Mouse (Mus musculus) hindbrain, postnatal 0 days (tissue): ENCODE results near the gene Gm19935. TPM values are rescaled to one million over a fixed set of nuclear protein-coding genes. Genes with fewer than 3 reads are reported as not detected.

ENCODE experiments used
- ATAC-seq: fragments of 200-750 bp; cut with Nextera tagmentation; 2 replicates; pipeline ENCODE4 v1.8.0; 2017; ENCODE audit warnings: mild to moderate bottlenecking, moderate TSS enrichment, moderate library complexity
- DNase-seq: peaks from one replicate; pipeline ENCODE4 v3.0.0-alpha.2; 2015; ENCODE audit warnings: low spot score
- H3K27ac ChIP-seq: fragments of 300-500 bp; sonication (generic); 2 replicates; pipeline ENCODE4 v1.5.1; 2014; ENCODE audit warnings: mild to moderate bottlenecking
- H3K27me3 ChIP-seq: fragments of 300-500 bp; sonication (generic); 2 replicates; pipeline ENCODE4 v1.6.1; 2014; ENCODE audit warnings: low read length, mixed read lengths; ENCODE audit not compliant: insufficient read depth
- H3K36me3 ChIP-seq: fragments of 300-500 bp; sonication (generic); 2 replicates; pipeline ENCODE4 v1.6.1; 2014; ENCODE audit warnings: low read length, mixed read lengths; ENCODE audit not compliant: insufficient read depth
- H3K4me1 ChIP-seq: fragments of 300-500 bp; sonication (generic); 2 replicates; pipeline ENCODE4 v1.6.1; 2014; ENCODE audit warnings: antibody characterized with exemption, low read length, mixed read lengths; ENCODE audit not compliant: insufficient read depth
- H3K4me2 ChIP-seq: fragments of 300-500 bp; sonication (generic); 2 replicates; pipeline ENCODE4 v1.6.1; 2014; ENCODE audit warnings: low read depth, mild to moderate bottlenecking, low read length, moderate library complexity, mixed read lengths
- H3K4me3 ChIP-seq: fragments of 300-500 bp; sonication (generic); 2 replicates; pipeline ENCODE4 v1.5.1; 2014; ENCODE audit warnings: low read length
- H3K9ac ChIP-seq: fragments of 300-500 bp; sonication (generic); replicated peaks from 2 replicates; pipeline ENCODE4 v1.6.1; 2014; ENCODE audit warnings: mild to moderate bottlenecking, low read length, moderate library complexity, mixed read lengths
- H3K9me3 ChIP-seq: fragments of 300-500 bp; sonication (generic); 2 replicates; pipeline ENCODE4 v1.6.1; 2016; ENCODE audit warnings: low read length, mixed read lengths
- CTCF ChIP-seq: IDR thresholded peaks from 2 replicates; pipeline ENCODE4 v1.5.1; 2016; ENCODE audit warnings: antibody characterized with exemption, control low read depth, low read depth
- WGBS: fragments of 180-500 bp; shearing (Covaris S2); extraction: QIAGEN DNeasy Blood & Tissue Kit; methylation state at CpG from one replicate; pipeline ENCODE4 v1.1.7; 2014; 5-methylcytosine and 5-hydroxymethylcytosine counted together
- polyA plus RNA-seq: library from polyadenylated mRNA; unstranded; fragments of >200 nt; fragmentation: Nextera tagmentation; extraction: Ambion mirVana; gene quantifications from 2 replicates; pipeline ENCODE4 v1.2.1, GENCODE M21; 2015
- total RNA-seq: library from RNA; depleted of rRNA; stranded (reverse); fragments of >200 nt; gene quantifications from 2 replicates; pipeline ENCODE4 v1.2.3, GENCODE M21; 2014

Gene Gm19935
- total and polyA plus RNA-seq, 2 experiments from 2014 or later: 3.9 to 7.2 TPM

DNA sequence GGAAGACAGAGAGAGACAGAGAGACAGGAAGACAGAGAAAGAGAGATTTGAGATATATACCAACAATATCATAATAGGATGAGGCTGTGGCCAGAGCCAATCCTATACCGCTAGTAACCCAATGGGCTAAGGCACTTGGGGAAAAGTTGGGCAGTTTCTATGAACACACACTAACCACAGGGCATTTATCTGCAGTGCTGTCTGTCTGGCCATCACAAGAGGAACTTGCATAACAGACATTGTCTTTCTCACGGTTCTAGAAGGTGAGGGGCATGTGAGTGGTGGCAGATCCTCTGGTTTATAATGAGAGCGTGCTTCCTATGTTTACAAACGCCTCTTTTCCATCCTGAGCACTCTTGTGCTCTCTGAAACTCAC, 3.1 kb upstream of the Gm19935 start:
- no peak overlapping the region for H3K4me3 ChIP-seq
- TF ChIP-seq CTCF: no peak
- WGBS: 80% methylated on average over 4 of the region's 4 CpGs

DNA sequence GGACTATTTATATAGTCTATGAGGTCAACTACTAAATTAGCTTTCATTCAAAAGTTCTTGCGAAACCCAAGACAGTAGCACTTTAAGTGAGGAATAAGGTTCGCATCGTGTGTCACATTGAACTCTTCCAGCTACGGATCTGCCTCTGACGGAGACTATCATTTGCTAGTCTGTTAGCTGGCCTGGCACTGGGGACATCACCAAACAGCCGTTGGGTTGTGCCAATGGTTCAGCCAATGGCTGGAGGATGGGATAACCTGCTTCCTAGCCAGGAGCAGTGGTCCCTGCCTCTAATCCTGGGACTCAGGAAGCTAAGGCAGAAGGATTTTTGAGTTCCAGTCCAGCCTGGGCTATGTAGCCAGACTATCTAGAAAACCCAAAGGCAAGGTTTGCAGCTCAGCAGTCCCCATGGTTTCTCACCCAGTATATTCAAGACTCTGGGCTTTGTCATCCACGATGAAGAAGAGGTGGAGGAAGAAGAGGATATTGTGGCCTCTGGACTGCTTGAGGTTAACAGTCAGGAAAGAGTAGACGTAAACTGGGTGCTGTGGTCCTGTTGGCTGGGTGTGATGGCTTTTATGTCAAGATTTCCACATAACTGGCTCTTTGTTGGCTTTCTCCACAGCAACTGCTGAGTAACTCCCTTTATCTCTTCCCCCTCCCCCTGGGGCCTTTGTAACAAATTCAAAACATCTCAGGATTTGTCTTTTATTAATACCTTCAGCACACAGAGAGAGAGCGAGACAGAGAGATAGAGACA, 2.5 kb upstream of the Gm19935 start:
- 83% methylated on average over 9 of the region's 9 CpGs for WGBS
- Histone ChIP-seq H3K36me3 (no peaks in the 10 kb centered on the region), H3K9me3 (no peaks in the 10 kb centered on the region), H3K4me1 (peaks cover 5% of the 10 kb centered on the region; the same call in 1 of the 2 replicates), H3K27me3 (no peaks in the 10 kb centered on the region), H3K4me2 (no peak overlapping the region), H3K27ac (no peak overlapping the region), H3K4me3 (no peak overlapping the region), H3K9ac (no peak overlapping the region)
- ATAC-seq (no peak), DNase-seq (no peak)
- TF ChIP-seq CTCF: no peak

More for the DNA sequence above, 3.1 kb upstream of the Gm19935 start:
- Histone ChIP-seq H3K36me3 (no peaks in the 10 kb centered on the region), H3K4me2 (no peak overlapping the region), H3K27me3 (no peaks in the 10 kb centered on the region), H3K9me3 (no peaks in the 10 kb centered on the region), H3K27ac (no peak overlapping the region), H3K4me1 (peaks cover 5% of the 10 kb centered on the region; the same call in 1 of the 2 replicates), H3K9ac (no peak overlapping the region)
- ATAC-seq (no peak), DNase-seq (no peak)

DNA sequence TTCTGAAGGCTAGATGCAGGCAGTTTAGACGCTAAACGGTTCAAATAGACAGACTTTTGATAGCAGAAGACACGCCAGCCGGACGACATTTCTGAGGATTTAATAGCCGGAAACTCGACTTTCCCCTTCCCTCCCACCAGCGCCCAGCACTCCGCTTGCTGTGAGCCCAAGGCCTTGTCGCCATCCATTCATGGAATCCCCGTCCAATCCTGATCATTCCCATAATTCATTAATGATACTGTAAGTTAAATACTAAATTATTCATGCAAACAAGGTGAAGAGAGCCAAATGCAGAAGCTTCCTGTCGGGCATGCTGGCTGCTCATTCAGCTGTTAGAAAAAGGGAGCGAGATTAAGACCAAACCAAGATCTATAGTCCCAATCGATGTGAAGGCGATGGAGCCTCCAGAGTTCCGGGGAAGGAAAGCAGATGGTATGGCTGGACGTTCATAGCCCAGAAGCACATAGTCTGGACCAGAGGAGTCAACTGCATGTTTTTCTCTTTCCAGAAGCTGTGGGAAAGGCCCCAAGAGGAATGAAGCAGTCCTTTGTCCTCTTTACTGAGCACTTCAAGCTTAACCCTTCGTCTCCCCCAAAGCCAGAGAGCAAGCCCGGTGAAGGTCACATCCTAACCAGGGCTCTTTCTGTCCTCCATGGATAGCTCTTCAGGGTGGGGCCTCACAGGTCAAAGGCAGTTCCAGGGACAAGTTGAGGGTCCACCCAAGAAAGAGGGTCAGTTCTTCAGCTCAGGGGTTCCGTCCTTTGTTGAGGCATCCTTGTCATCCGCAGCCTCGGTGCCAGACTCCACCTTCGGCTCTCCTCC, 921 bp downstream of the Gm19935 start:
- Histone ChIP-seq H3K4me2 (peak overlapping the region; percentile 39), H3K9me3 (no peaks in the 10 kb centered on the region), H3K4me1 (peaks cover 5% of the 10 kb centered on the region; the same call in 1 of the 2 replicates), H3K36me3 (no peaks in the 10 kb centered on the region), H3K4me3 (0 out of 2 replicates have a peak overlapping the region, but pooled peaks have one; percentile 7), H3K27me3 (no peaks in the 10 kb centered on the region), H3K9ac (peak overlapping the region; percentile 13; the same call in 1 of the 2 replicates), H3K27ac (peak overlapping the region; percentile 48; the same call in 1 of the 2 replicates)
- TF ChIP-seq CTCF: no peak
- peak; percentile 80 for ATAC-seq
- DNase-seq: peak; percentile 47
- 40% methylated on average over 23 of the region's 23 CpGs for WGBS

DNA sequence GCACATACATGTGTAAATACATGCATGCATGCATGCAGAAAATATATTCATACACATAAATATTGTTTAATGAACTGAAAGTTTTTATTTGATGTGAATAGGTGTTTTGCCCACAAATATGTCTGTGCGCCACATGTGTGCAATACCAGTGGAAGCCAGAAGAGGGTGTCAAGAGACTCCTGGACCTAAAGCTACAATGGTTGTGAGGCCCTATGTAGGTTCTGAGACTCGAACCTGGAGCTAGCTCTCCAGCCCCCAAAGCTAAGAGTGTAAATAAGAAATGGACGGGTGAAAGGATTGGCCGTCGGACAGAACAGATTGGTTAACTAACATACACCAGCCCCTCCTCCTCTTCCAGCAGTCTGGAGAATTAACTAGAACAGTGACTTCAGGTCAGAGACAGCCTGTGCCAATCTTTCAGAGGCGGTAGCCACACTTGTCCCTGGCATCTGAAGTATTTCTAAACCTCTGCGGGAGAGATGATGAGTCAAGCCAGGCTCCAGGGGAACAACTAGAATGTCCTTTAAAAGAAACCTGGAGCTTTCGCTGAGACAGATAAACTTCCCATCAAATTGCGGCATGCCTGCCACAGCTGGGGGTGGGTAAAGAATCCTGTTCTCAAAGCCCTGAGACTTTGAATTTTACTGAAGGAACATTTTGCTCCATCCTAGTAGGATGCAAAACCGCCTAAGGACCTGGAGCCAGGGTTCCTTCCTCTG, 3.4 kb downstream of the Gm19935 start:
- Histone ChIP-seq H3K9me3 (no peaks in the 10 kb centered on the region), H3K9ac (no peak overlapping the region), H3K27me3 (no peaks in the 10 kb centered on the region), H3K4me1 (peaks cover 5% of the 10 kb centered on the region; the same call in 1 of the 2 replicates), H3K36me3 (no peaks in the 10 kb centered on the region), H3K4me2 (no peak overlapping the region), H3K27ac (no peak overlapping the region), H3K4me3 (no peak overlapping the region)
- 84% methylated on average over 10 of the region's 10 CpGs for WGBS
- no peak for ATAC-seq
- DNase-seq: no peak
- peak; percentile 43 for TF ChIP-seq CTCF

DNA sequence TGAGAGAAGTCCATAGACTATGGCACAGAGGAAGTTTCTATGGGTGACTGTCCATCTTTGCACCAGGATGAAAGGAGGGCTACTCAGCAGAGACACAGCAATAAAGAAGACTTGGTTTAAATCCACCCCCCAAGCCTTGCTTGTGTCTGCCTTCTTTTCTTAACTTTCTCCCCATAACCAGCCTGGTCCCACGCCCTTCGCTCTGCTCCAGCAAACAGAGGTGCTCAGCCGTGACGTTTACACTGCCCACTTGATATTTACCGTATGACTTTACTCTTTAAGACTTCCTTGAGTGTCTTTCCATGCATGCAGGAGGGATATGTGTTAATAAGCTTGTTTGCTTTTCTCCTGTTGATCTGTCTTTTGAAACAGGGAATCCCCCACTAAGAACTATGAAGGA, 17.7 kb downstream of the Gm19935 start:
- Histone ChIP-seq H3K27ac (no peak overlapping the region), H3K36me3 (no peaks in the 10 kb centered on the region), H3K4me1 (0 out of 2 replicates have a peak, but pooled peaks cover 3% of the 10 kb centered on the region), H3K4me2 (no peak overlapping the region), H3K27me3 (no peaks in the 10 kb centered on the region), H3K9me3 (0 out of 2 replicates have a peak, but pooled peaks cover 5% of the 10 kb centered on the region), H3K4me3 (no peak overlapping the region), H3K9ac (no peak overlapping the region)
- DNase-seq (no peak), ATAC-seq (no peak)
- no peak for TF ChIP-seq CTCF
- 70% methylated on average over 5 of the region's 5 CpGs for WGBS

DNA sequence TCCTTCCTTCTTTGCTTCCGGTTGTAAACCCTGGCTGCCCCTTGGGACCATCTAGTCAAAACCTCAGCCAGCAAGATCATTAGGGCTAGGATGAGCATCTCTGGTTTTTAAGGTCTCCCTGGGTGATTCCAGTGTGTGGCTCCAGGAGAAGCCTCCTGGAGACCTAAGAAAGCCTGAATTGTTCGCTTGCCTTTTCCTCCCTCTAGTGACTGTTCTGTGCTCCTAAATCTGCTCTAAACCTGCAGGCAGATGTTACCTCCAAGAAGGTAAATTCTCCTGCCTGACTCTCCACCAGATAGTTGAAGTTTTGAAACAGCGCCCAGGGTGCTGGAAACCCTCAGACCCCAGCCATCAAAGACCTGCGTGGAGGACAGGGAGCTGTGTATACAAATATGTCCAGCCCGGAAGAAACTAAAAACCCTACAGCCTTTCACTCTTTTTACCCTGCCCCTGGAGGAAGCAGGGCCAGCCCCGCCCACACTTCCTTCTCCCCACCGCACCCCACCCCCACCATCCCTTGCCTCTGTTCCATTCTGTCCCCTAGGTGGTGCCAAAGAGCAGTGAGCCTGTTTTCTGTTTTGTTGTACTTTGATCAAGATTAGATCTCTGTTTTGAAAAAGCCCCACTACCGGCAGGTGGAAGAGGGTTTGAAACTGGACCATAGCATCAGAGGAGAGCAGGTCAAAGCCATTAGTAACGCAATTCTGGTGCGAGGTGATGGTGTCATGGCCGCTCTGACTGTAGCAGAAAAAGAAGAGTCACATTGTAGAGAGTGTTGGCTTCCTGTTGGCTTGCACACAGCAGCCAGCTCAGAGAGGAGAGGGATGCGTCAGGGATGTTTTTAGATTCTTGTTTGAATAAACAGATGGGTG, 22.0 kb downstream of the Gm19935 start:
- H3K27ac ChIP-seq: 0 out of 2 replicates have a peak overlapping the region, but pooled peaks have one; percentile 8
- H3K4me2 ChIP-seq: peak overlapping the region; percentile 47
- H3K27me3 ChIP-seq: no peaks in the 10 kb centered on the region
- ATAC-seq (peak; percentile 74), DNase-seq (peak; percentile 79)
- H3K9ac ChIP-seq: no peak overlapping the region
- peak; percentile 70 for TF ChIP-seq CTCF
- 10% methylated on average over 12 of the region's 12 CpGs for WGBS
- H3K9me3 ChIP-seq: no peaks in the 10 kb centered on the region
- peak overlapping the region; percentile 25; the same call in 1 of the 2 replicates for H3K4me3 ChIP-seq
- no peaks in the 10 kb centered on the region for H3K36me3 ChIP-seq
- H3K4me1 ChIP-seq: 0 out of 2 replicates have a peak, but pooled peaks cover 3% of the 10 kb centered on the region
